Mouse (Mus musculus) skeletal muscle tissue, adult 2 months (tissue): ENCODE measurements around the gene Txndc9.

Experiments used
- DNase-seq: peaks from one replicate; pipeline ENCODE4 v3.0.0-alpha.2; 2012; ENCODE audit warnings: low read depth, low spot score

The Txndc9 gene

DNA sequence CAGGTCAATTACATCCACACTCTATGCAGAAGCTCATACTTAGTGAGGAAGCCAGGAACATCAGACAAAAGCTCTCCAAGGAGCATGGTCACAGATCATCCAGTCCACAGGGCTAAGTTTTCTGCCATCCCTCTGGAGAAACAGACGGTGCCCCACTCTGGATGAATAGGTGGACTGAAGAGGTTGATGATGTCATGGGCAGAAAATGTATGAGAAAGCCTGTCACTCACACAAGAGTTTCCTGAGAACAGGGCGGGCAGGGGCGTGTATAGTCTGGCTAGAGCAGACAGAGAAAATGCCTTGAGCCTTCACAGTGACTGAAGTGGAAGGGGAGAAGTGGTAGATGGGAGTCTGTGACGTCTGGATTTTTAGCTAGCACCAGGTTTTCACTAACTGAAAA, 26.2 kb downstream of the Txndc9 start:
- no peak for DNase-seq

DNA sequence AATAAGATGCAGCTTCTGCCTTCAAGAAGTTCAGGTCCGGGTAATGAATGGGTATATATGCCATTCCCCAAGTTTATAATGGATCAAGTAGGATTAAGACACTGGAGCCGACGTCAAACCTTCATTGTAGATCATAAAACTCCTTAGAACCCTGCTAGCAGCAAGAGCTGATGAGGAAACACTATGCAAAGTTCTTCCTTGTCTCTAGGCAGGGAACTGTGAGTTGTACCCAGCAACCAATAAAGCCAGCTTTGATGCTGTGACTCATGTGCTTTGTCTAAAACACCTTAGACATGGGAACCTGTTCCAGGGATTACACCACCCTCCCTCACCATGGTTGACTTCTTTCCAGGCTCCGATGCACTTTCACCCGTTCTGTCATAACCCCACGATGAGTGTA, 28.9 kb downstream of the Txndc9 start:
- DNase-seq, result no peak

DNA sequence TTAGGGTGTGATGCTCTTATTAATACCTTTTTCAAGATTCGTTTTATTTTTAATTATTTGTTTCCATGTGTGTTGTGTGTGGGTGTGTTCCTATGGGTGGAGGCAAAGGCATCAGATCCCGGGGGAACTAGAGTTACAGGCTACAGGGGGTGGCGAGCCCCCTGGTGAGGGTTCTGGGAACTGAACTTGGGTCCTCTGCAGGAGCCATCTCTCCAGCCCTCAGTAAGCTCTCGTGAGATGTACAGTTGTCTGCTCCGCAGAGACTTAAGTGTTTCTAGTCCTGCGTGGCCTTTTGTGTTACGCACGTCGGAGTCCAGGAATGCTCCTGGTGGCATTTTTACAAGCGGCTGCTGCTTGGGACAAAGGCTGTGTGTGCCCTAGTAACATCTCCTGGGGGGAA, 32.1 kb downstream of the Txndc9 start:
- no peak for DNase-seq

DNA sequence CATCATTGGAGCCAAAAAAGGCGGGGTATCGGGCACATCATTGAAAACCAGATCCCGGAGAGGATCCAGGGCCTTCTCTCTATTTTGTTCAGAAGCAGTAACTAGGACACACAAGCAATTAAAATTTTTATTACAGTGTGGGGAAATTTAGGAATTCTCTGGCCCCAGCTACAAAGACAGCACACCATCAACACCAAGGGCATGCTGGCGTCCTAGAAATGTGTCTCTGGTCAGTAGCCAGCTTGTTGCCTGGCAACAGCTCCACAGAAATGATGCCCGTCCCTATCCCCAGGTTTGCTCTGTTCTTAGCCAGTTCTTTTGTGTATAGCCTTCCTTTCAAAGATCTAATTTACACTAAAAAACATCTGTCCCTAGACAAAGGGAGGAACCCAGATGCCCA, 38.2 kb downstream of the Txndc9 start:
- no peak for DNase-seq

DNA sequence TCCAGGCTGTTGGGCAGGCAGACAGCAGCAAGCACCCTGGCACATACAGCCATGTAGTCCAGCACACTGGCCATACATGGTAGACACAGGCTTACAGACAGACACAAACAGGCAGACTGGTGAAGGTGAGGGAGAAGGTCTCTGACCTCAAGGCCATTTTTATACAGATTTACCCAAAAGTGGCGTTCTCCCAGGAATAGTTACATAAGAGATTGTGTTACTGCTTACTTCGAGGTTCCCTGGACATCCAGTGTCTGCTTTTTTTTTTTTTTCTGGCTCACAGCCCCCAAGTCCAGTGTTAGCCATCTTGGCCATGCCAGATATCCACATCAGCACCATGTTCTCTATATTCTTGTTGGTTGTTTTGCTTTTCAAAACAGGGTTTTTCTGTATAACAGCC, 39.2 kb downstream of the Txndc9 start:
- no peak for DNase-seq

DNA sequence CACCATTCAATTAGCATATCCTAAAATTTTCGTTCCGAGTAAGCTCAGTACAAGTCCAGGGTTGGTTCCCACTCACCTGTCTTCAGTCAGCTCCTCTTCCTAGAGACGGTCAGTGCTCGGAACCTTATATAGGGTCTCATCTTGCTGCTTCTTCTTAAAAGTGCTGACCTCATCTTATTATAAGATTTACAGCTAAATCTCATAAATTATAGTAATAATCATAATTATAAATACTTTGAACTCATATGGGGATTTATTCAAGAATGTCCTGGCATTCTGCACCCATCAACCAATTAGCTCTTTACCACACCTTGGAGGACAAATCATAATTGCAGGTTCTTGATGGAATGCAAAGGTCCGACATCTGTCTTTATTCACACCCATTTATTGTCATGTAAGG, 40.0 kb downstream of the Txndc9 start, which contains the start of gene Lyg1:
Gene Lyg1 (minus strand): TSS at position 101 of the 400 bp plus-strand sequence.
- DNase-seq, result no peak

DNA sequence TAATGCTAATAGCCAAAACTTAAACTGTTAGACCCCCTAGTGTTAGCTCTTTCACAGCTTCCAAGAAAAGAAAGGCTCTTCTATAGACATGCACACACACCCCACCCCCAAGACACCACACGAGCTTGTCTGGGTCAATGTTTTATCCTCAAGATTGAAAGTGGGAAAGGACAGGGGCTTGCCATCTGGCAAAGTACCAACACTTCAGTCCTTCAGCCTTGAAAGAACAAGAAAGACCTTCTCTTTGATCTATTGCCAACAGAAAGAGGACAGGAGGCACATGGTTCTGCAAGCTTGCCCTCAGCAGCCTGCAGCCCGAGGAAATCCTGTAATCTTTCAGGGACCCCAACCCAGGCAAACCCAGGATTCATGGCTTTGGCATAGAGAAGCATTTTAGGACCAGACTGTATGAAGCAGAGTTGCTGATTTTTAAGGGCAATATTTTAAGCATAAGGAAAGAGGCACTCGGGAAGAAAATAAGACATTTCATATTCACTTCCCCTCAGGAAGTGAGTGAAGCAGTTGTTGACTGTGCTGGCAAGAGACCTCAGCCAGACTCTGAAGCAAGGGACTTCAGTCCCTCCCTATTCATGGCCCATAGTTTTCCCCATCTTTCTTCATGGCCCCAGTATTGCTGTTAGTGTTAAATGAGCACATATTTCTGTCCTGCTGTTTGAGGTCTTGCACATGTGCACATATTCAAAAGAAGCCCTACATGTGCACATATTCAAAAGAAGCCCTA, 40.8 kb downstream of the Txndc9 start:
- no peak for DNase-seq

DNA sequence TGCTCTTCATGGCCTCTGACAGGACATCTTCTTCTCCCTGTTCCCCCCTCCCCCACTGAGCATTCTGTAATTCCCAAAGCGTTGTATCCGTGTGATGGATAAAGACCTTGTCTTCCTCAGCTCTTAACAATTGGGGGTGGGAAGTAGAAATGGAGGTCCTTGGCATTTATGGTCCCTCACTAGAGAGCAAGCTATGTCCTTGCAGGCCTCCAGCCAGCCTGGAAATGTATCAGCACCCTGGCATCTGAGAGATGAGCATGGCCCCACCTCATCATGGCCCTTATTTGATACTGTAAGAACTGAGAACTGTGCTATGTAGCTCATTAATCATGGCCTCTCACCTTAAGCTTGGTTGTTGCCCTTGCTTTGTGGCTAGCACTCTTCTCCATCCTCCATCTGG, 42.4 kb downstream of the Txndc9 start:
- DNase-seq, result no peak

DNA sequence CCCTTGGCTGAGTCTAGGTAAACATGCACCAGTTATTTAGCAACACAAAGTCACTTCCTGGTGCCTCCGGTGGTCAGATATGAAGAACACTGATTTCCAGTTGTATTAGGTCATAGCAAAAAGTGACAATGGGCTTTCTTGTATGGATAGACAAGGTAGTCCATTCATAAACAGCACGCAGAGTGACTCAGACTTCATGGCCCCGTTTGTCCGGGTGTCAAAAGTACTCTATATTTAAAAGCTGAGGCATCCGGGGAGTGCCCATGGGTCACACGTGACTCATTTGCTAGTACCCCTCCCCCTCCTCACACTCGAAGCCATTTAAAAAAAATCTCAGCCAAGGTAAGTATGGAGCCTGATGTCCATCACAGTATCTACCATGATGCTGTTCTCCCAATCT, 42.9 kb downstream of the Txndc9 start:
- DNase-seq, result no peak

DNA sequence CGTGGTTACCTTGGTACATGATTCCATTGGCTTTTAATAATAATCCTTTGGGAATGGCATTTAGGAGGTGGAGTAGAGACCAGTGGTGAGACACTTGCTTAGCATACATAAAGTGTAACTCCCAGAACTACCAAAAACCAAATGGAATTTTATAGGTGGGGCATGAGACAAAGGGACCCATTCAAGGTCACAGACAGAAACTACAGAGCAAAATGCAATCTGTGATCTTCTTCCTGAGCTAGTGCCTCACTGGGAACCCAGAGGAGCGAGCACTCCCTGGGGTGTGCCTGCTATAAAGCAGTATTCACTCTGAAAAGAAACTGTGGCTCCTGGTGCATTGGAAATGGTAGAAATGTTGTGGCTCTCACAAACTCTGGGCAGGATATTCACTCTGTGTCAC, 48.8 kb downstream of the Txndc9 start:
- no peak for DNase-seq
